Mouse (Mus musculus) neural tube, embryonic 12.5 days (tissue): ENCODE measurements around the gene Washc4. TPM values are rescaled to one million over a fixed set of nuclear protein-coding genes. Genes with fewer than 3 reads are reported as not detected.

Source experiments
- ATAC-seq: fragments of 200-750 bp; cut with Nextera tagmentation; 2 replicates; pipeline ENCODE4 v1.8.0; 2017; ENCODE audit warnings: low read depth, mild to moderate bottlenecking, moderate TSS enrichment, moderate library complexity; ENCODE audit not compliant: low FRiP score
- H3K27ac ChIP-seq: fragments of 300-500 bp; sonication (generic); 2 replicates; pipeline ENCODE4 v1.5.1; 2016
- H3K27me3 ChIP-seq: fragments of 300-500 bp; sonication (generic); replicated peaks from 2 replicates; pipeline ENCODE4 v1.6.1; 2016; ENCODE audit warnings: mild to moderate bottlenecking
- H3K36me3 ChIP-seq: fragments of 300-500 bp; sonication (generic); 2 replicates; pipeline ENCODE4 v1.6.1; 2016; ENCODE audit warnings: mild to moderate bottlenecking
- H3K4me1 ChIP-seq: fragments of 300-500 bp; sonication (generic); 2 replicates; pipeline ENCODE4 v1.6.1; 2016
- H3K4me2 ChIP-seq: fragments of 300-500 bp; sonication (generic); replicated peaks from 2 replicates; pipeline ENCODE4 v1.6.1; 2016; ENCODE audit warnings: mild to moderate bottlenecking
- H3K4me3 ChIP-seq: fragments of 300-500 bp; sonication (generic); 2 replicates; pipeline ENCODE4 v1.5.1; 2016
- H3K9ac ChIP-seq: fragments of 300-500 bp; sonication (generic); 2 replicates; pipeline ENCODE4 v1.6.1; 2016; ENCODE audit warnings: mild to moderate bottlenecking
- H3K9me3 ChIP-seq: fragments of 300-500 bp; sonication (generic); 2 replicates; pipeline ENCODE4 v1.6.1; 2016; ENCODE audit warnings: mild to moderate bottlenecking
- WGBS: fragments of 180-500 bp; shearing (Covaris S2); methylation state at CpG from one replicate; pipeline ENCODE4 v1.1.7; 2016; 5-methylcytosine and 5-hydroxymethylcytosine counted together
- polyA plus RNA-seq: library from polyadenylated mRNA; unstranded; fragments of >200 nt; fragmentation: Nextera tagmentation; extraction: Ambion mirVana; gene quantifications from 2 replicates; pipeline ENCODE4 v1.2.1, GENCODE M21; 2016

Washc4 gene
- polyA plus RNA-seq, 1 experiment from 2014 or later: 36.8 TPM

DNA sequence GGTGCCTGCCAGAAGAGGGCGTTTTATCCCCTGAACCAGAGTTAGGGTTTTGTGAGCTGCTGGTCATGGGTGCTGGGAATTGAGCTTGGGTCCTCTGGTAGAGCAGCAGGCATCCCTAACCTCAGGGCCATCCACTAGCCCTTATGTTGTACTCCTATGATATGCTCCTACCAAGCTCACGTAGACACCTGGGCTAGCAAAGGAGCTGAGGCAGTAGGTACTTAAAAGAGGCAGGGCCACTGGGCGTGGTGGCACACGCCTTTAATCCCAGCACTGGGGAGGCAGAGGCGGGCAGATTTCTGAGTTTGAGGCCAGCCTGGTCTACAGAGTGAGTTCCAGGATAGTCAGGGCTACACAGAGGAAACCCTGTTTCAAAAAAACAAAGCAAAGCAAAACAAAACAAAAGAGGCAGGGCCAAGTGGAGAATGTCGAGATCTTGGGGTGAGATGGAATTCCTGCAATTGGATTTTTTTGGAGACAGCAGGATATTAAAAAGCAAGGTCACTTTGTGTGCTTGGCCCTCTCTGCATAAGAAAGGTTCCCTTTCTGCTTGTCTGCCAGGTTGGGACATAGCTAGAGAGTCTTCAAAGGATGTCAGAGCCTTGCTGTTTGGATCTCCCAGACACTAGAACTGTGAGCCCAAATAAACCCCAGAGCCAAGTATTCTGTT is 4.1 kb upstream of the Washc4 start:
- Histone ChIP-seq H3K4me2 (no peak overlapping the region), H3K4me1 (0 out of 2 replicates have a peak, but pooled peaks cover under 1% of the 10 kb centered on the region), H3K9me3 (no peaks in the 10 kb centered on the region), H3K27ac (no peak overlapping the region), H3K36me3 (no peaks in the 10 kb centered on the region), H3K9ac (no peak overlapping the region), H3K27me3 (no peaks in the 10 kb centered on the region; the same call in 1 of the 2 replicates), H3K4me3 (no peak overlapping the region)
- ATAC-seq: no peak
- WGBS: 70% methylated on average over 6 of the region's 6 CpGs

DNA sequence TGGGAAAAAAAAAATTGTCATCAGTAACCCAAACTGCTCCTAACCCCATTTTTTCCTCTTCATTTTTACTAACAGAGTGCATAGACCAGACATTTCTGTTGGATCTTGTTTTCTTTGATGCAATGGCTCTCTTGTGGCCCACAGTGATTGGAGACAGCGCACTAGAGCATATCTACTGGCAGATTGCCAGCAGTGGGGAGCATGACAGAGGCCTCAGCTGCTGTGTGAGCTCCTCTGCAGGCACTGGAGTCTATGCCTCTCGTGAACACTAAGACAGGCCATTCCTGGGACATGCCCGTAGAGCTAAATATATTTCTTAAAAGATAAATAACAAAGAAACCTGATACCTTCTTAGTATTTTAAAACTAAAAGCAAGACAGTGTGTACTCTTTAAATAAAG is 3.5 kb upstream of the Washc4 start:
- Histone ChIP-seq H3K36me3 (no peaks in the 10 kb centered on the region), H3K27me3 (no peaks in the 10 kb centered on the region), H3K9me3 (no peaks in the 10 kb centered on the region), H3K4me2 (no peak overlapping the region), H3K4me3 (no peak overlapping the region), H3K4me1 (peaks cover 6% of the 10 kb centered on the region), H3K9ac (no peak overlapping the region), H3K27ac (no peak overlapping the region)
- ATAC-seq: no peak
- WGBS: 58% methylated on average over 3 of the region's 3 CpGs

DNA sequence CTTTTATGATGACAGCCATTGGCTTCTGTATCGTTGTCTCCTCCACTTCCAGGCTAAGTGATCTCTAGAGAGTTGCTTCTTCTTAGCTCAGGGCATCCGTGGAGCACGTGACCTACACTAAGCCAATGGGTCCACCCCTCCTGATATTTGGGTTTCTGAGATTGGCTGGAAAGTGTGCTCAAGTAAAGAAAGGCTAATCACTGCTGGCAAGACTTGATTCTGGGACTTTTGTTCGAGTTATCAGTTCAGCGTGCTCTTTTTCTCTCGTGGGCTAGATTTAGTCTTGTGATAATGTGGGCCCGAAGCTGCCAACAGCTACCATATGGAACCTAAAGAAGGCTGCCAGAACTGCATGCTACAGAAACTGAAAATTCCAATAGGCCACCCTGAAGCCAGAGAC is 1.3 kb upstream of the Washc4 start:
- H3K4me3 ChIP-seq: no peak overlapping the region
- H3K4me2 ChIP-seq: no peak overlapping the region
- no peaks in the 10 kb centered on the region for H3K27me3 ChIP-seq
- H3K36me3 ChIP-seq: no peaks in the 10 kb centered on the region
- 86% methylated on average over 7 of the region's 7 CpGs for WGBS
- H3K9me3 ChIP-seq: no peaks in the 10 kb centered on the region
- no peak overlapping the region for H3K27ac ChIP-seq
- H3K4me1 ChIP-seq: peaks cover 11% of the 10 kb centered on the region
- ATAC-seq: no peak
- H3K9ac ChIP-seq: no peak overlapping the region

DNA sequence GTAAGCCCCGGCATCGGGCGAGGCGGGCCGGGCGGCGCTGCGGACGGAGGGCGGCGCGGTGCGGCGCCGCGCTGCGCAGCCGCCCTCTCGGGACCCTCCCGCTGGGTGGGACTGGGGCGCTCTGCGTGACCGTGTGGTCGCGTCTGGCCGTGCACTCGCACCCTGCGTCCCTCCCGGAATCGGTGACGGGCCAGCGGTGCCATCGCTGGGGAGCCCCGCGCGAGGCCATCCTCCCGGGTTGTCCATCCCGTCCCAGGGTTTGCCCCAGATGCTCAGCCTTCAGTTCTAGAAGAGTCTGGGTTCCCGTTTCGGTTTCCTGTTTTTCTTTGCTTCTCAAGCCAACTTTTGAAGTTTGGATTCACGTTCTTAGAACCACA is 539 bp downstream of the Washc4 start:
- H3K4me3 ChIP-seq: peak overlapping the region; percentile 86
- H3K4me2 ChIP-seq: peak overlapping the region; percentile 63
- no peaks in the 10 kb centered on the region for H3K9me3 ChIP-seq
- peak overlapping the region; percentile 90 for H3K9ac ChIP-seq
- no peaks in the 10 kb centered on the region for H3K27me3 ChIP-seq
- H3K36me3 ChIP-seq: peaks cover 9% of the 10 kb centered on the region
- H3K27ac ChIP-seq: peak overlapping the region; percentile 75
- peaks cover 11% of the 10 kb centered on the region for H3K4me1 ChIP-seq
- WGBS: under 1% methylated on average over 34 of the region's 41 CpGs
- ATAC-seq: peak; percentile 92

DNA sequence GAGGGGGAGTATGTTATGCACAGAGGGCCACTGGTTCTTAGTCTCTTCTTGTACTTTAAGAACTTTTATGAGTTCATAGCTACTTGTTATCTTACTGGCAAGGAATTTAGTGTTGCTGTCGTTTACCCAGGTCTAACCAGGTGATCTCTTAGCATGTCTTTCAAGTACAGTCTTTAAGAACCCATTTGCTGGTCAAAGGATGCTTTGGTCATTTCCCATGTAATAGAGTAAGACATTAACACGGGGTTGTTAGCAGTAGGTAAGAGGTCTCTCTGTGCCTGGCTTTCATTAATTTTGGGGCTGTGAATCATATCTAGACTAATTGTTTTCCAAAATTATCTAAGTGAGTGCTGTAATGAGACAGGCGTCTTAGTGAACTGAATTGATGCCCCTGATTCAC is 1.8 kb downstream of the Washc4 start:
- H3K36me3 ChIP-seq: peaks cover 16% of the 10 kb centered on the region
- no peaks in the 10 kb centered on the region for H3K27me3 ChIP-seq
- 79% methylated on average over 3 of the region's 3 CpGs for WGBS
- no peak overlapping the region for H3K27ac ChIP-seq
- H3K4me2 ChIP-seq: peak overlapping the region; percentile 63
- peaks cover 11% of the 10 kb centered on the region for H3K4me1 ChIP-seq
- no peak overlapping the region for H3K9ac ChIP-seq
- no peak for ATAC-seq
- no peak overlapping the region for H3K4me3 ChIP-seq
- no peaks in the 10 kb centered on the region for H3K9me3 ChIP-seq

DNA sequence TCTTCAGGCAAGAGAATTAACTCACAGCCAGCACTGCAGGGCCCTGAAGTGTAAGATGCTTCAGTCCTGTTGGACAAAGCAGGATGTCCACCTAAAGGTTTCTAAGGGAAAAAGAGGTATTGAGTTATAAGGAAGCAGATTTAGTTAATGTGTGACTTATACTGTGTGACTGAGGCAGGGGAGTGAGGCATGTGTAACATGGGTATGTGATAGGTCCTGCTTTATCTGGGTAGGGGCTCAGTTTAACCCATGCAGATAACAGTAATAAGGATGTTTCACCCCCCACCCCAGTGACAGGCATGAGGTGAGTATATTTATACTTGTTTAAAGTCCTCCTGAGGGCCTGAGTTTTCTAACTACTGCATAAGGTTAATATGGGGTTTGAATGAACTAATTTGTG is 19.5 kb downstream of the Washc4 start:
- Histone ChIP-seq H3K9ac (no peak overlapping the region), H3K27me3 (no peaks in the 10 kb centered on the region), H3K4me2 (no peak overlapping the region), H3K4me1 (no peaks in the 10 kb centered on the region), H3K27ac (no peak overlapping the region), H3K9me3 (no peaks in the 10 kb centered on the region), H3K36me3 (peaks cover 85% of the 10 kb centered on the region), H3K4me3 (no peak overlapping the region)
- ATAC-seq: no peak

DNA sequence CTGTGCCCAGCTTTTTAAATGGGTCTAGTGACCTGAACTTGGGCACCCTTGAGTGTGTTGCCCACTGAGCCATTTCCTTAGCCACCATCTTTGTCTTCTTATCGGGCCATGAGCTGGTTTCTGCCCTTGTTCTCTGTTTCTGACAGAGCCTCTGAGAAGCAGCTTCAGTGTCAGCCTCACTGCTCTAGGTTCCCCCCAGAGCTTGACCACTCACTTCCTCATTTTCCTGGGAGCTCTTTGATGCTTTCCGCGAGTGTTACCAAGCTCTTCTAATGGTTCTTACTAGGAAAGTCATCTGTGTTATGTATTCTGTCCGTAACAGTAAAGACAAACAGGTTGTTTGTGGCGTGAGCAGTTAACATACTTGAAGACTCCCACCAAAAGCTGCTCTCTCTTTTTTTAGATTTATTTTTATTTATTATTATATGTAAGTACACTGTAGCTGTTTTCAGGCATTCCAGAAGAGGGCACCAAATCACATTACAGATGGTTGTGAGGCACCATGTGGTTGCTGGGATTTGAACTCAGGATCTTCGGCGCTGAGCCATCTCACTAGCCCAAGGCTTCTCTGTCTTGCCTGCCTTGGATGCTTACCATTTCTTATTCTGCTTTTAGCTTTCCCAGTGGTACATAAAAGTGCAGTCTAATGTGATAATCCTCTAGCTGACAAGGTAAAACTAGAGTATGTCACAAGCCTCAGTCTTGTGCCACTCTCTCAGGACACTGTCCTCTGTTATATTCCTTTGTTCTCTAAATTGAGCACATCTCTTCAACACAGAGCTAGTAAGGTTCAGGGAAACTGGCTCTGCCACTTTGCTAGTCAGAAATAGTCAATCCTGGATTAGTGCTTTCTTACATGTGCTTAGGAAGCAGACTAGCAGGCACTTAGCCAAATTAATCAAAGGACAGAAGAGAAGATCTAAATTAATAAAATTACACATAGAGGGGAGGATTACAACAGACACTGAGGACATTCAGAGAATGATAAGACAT is 22.2 kb downstream of the Washc4 start:
- H3K9ac ChIP-seq: no peak overlapping the region
- 94% methylated on average over 7 of the region's 7 CpGs for WGBS
- H3K4me2 ChIP-seq: no peak overlapping the region
- peaks cover 84% of the 10 kb centered on the region for H3K36me3 ChIP-seq
- no peaks in the 10 kb centered on the region for H3K4me1 ChIP-seq
- H3K27me3 ChIP-seq: no peaks in the 10 kb centered on the region
- H3K4me3 ChIP-seq: no peak overlapping the region
- H3K9me3 ChIP-seq: no peaks in the 10 kb centered on the region
- ATAC-seq: no peak
- H3K27ac ChIP-seq: no peak overlapping the region

DNA sequence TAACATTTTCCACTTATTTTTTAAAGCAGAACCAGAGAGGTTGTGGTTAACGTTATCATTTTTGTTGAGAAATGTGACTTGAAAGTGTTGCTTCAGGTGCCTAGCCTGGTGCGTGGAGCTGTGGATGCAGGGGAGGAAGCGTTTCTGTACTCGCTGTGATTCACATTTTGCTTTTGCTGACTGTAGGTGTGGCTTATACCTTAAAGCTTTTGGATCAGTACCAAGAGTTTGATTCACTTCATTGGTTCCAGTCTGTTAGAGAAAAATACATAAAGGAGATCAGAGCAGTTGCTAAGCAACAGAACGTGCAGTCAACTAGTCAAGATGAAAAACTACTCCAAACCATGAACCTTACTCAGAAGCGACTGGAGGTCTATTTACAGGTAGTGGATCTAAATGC is 47.2 kb downstream of the Washc4 start:
- no peak overlapping the region for H3K4me2 ChIP-seq
- 84% methylated on average over 6 of the region's 6 CpGs for WGBS

DNA sequence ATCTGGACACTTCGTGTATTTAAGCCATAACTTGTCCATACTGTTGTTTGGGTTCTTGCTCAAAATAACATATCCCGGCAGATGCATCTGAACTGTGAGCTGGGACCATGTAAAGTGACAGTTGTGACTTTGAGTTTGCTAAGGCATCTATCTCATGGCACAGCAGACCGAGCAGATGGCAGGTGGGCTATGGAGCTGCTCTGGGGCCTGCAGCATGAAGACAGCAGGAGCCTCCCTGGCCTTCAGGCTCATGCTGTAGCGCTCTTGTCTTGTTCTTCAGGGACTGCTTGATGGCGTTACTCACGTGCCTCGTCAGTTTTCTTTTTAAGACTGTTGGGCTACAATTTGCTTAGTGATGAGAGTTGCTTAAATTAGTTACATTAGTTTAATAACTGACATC is 49.1 kb downstream of the Washc4 start:
- Histone ChIP-seq H3K4me3 (no peak overlapping the region), H3K4me2 (no peak overlapping the region), H3K9ac (no peak overlapping the region), H3K27ac (no peak overlapping the region), H3K9me3 (no peaks in the 10 kb centered on the region), H3K27me3 (no peaks in the 10 kb centered on the region), H3K36me3 (peaks cover 61% of the 10 kb centered on the region), H3K4me1 (no peaks in the 10 kb centered on the region)
- 95% methylated on average over 7 of the region's 7 CpGs for WGBS
- no peak for ATAC-seq

More for the DNA sequence above, 47.2 kb downstream of the Washc4 start:
- ATAC-seq: no peak
- Histone ChIP-seq H3K9ac (no peak overlapping the region), H3K4me1 (no peaks in the 10 kb centered on the region), H3K27ac (no peak overlapping the region), H3K27me3 (no peaks in the 10 kb centered on the region), H3K4me3 (no peak overlapping the region), H3K36me3 (peaks cover 67% of the 10 kb centered on the region), H3K9me3 (no peaks in the 10 kb centered on the region)

DNA sequence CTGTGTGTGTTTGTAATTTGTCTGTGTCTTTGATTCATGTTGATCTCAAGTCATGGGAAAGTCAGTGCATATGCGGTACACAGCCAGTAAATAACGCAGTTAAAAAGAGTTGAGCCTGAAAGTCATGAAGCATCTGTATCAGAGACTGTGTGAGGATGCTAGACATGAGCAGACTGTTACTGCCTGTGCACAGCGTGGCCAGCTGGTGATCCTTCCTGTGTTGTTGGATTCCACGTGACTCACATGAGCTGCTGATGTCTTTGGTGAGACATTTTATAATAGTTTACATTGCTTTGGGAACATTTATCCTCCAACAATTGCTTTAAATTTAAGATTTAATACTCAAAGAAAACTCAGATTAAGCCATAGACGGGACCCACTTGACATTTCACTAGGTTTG is 51.0 kb downstream of the Washc4 start:
- no peak overlapping the region for H3K27ac ChIP-seq
- no peaks in the 10 kb centered on the region for H3K9me3 ChIP-seq
- no peak overlapping the region for H3K9ac ChIP-seq
- no peak overlapping the region for H3K4me3 ChIP-seq
- ATAC-seq: no peak
- peaks cover 61% of the 10 kb centered on the region for H3K36me3 ChIP-seq
- 89% methylated on average over 5 of the region's 5 CpGs for WGBS
- no peaks in the 10 kb centered on the region for H3K4me1 ChIP-seq
- no peaks in the 10 kb centered on the region for H3K27me3 ChIP-seq
- no peak overlapping the region for H3K4me2 ChIP-seq

DNA sequence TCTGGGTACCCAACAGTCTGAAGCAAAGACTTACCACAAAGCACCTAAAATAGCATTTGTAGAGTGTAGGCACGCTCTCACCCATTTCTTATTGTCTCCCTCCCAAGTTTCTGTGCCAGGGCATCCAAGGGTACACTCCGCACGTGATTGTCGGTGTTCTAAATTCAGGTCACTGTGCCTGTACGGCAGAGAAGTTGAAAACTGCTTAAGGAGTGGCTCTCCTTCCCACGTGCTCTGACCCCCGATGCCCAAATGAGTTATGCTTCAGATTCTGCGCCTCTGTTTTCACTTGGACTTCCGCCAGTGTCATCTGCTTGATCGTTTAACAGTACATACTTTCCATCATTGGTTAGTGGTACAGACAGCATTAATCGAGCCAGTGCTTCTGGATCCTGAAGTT is 57.1 kb downstream of the Washc4 start:
- WGBS: 88% methylated on average over 11 of the region's 11 CpGs
- peaks cover 53% of the 10 kb centered on the region for H3K36me3 ChIP-seq

DNA sequence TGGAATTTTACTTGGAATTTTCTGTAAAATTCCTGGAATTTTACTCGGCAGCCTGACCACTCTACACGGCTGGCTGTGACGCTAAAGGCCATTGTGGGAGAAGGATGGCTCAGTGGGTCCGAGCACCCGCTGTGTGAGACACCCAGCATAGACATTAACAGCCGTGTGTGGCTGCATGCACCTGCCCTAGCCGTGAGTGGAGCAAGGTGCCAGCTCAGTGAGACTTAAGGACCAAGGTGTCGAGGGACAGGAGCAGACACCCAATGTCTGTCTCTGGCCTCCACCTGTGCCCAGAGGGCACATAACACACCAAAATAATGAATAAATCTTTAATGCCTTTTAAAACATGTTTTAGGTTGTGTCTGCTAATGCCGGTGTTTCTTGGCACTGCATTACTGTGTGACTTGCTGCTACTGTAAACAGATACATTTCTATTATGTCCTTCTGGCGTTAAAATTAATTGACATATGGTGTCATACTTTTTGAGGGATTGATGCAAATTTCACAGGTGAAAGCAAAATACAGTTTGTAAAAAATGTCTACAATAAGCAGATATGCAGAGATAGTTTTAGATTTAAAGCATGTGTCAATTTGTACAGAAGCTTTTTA is 60.5 kb downstream of the Washc4 start:
- Histone ChIP-seq H3K27me3 (no peaks in the 10 kb centered on the region), H3K4me3 (no peak overlapping the region), H3K27ac (no peak overlapping the region), H3K36me3 (peaks cover 51% of the 10 kb centered on the region), H3K4me1 (peaks cover 9% of the 10 kb centered on the region), H3K9me3 (no peaks in the 10 kb centered on the region), H3K9ac (no peak overlapping the region), H3K4me2 (no peak overlapping the region)
- ATAC-seq: no peak
- 92% methylated on average over 10 of the region's 10 CpGs for WGBS

More for the DNA sequence above, 57.1 kb downstream of the Washc4 start:
- Histone ChIP-seq H3K4me1 (peaks cover 3% of the 10 kb centered on the region), H3K4me3 (no peak overlapping the region), H3K4me2 (no peak overlapping the region), H3K9me3 (no peaks in the 10 kb centered on the region), H3K27me3 (no peaks in the 10 kb centered on the region), H3K27ac (no peak overlapping the region), H3K9ac (no peak overlapping the region)
- ATAC-seq: no peak
